Mouse (Mus musculus) neural tube, embryonic 11.5 days (tissue): Measurements from ENCODE around the gene Col4a3bp. TPM values are rescaled to one million over a fixed set of nuclear protein-coding genes. Genes with fewer than 3 reads are reported as not detected.

ENCODE experiments used
- ATAC-seq: fragments of 200-750 bp; cut with Nextera tagmentation; 2 replicates; pipeline ENCODE4 v1.8.0; 2017; ENCODE audit warnings: moderate number of reproducible peaks, mild to moderate bottlenecking, moderate TSS enrichment, moderate library complexity; ENCODE audit not compliant: insufficient read depth, low FRiP score, low TSS enrichment
- DNase-seq: peaks from one replicate; pipeline ENCODE4 v3.0.0-alpha.2; 2015; ENCODE audit warnings: low spot score
- H3K27ac ChIP-seq: fragments of 300-500 bp; sonication (generic); 2 replicates; pipeline ENCODE4 v1.5.1; 2014; ENCODE audit warnings: low read depth, mild to moderate bottlenecking, low read length
- H3K27me3 ChIP-seq: fragments of 300-500 bp; sonication (generic); 2 replicates; pipeline ENCODE4 v1.6.1; 2014; ENCODE audit warnings: mild to moderate bottlenecking, low read length, mixed read lengths; ENCODE audit not compliant: control insufficient read depth, insufficient read depth
- H3K36me3 ChIP-seq: fragments of 300-500 bp; sonication (generic); 2 replicates; pipeline ENCODE4 v1.6.1; 2014; ENCODE audit warnings: mild to moderate bottlenecking, low read length, moderate library complexity, mixed read lengths; ENCODE audit not compliant: control insufficient read depth, insufficient read depth
- H3K4me1 ChIP-seq: fragments of 300-500 bp; sonication (generic); 2 replicates; pipeline ENCODE4 v1.6.1; 2014; ENCODE audit warnings: low read length, mixed read lengths; ENCODE audit not compliant: control insufficient read depth, insufficient read depth
- H3K4me2 ChIP-seq: fragments of 300-500 bp; sonication (generic); 2 replicates; pipeline ENCODE4 v1.6.1; 2014; ENCODE audit warnings: low read depth, mild to moderate bottlenecking, moderate library complexity
- H3K4me3 ChIP-seq: fragments of 300-500 bp; sonication (generic); 2 replicates; pipeline ENCODE4 v1.5.1; 2014; ENCODE audit warnings: low read depth, low read length
- H3K9ac ChIP-seq: fragments of 300-500 bp; sonication (generic); 2 replicates; pipeline ENCODE4 v1.6.1; 2014; ENCODE audit warnings: mild to moderate bottlenecking, low read length
- H3K9me3 ChIP-seq: fragments of 300-500 bp; sonication (generic); 2 replicates; pipeline ENCODE4 v1.6.1; 2016; ENCODE audit warnings: low read length; ENCODE audit not compliant: control insufficient read depth
- WGBS: fragments of 180-500 bp; shearing (Covaris S2); extraction: QIAGEN DNeasy Blood & Tissue Kit; methylation state at CpG from one replicate; pipeline ENCODE4 v1.1.7; 2014; 5-methylcytosine and 5-hydroxymethylcytosine counted together
- polyA plus RNA-seq: library from polyadenylated mRNA; unstranded; fragments of >200 nt; fragmentation: Nextera tagmentation; extraction: Ambion mirVana; gene quantifications from 2 replicates; pipeline ENCODE4 v1.2.1, GENCODE M21; 2014

The Col4a3bp gene
- polyA plus RNA-seq, 1 experiment from 2014 or later = 5.9 TPM

DNA sequence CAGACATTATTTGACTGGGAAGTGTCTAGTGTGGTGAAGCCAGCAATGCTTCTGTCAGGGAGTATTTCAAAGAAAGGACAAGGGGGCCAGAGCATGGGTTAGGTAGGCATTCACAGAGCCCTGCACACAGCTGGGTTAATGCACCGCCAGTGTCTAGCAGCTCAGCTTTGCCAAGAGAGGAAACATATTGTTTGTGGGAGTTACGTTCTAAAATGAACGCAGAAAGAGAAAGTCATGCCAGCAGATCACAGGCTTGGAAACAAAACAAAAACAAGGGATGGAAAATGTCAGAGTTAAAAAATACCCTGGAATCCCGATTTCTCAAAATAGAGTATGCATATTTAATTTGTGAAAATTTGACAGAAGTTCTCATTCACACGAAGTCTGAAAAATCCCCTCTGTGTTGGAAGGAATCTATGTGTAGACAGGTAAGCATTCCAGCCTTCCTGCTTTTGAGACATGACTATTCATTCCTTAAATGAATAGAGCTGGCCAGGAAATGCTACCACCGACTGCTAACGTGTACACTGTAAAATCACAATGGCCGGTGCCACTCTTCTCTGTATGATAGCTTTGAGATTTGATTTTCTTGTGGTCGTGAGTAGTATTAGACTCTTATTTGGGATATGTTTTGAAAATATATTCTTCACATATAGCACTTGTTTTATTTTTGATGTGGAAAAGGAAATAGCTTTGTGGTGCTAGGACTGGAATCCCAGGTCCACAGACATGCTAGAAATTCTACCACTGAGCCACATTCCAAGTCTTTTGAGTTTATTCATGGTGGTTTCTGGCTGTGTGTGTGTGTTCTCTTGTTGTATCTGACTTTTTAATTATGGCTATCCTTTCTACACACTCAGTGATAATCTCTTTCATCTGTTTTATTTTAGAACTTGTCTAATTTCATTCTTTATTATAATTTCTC lies 138.0 kb downstream of the Col4a3bp start:
- no peak for DNase-seq
- H3K4me3 ChIP-seq = no peak overlapping the region
- H3K4me2 ChIP-seq = no peak overlapping the region
- H3K27ac ChIP-seq = no peak overlapping the region
- ATAC-seq = no peak
- H3K27me3 ChIP-seq = no peaks in the 10 kb centered on the region
- H3K36me3 ChIP-seq = no peaks in the 10 kb centered on the region
- no peak overlapping the region for H3K9ac ChIP-seq
- H3K9me3 ChIP-seq = no peaks in the 10 kb centered on the region
- 88% methylated on average over 9 of the region's 9 CpGs for WGBS
- no peaks in the 10 kb centered on the region for H3K4me1 ChIP-seq

DNA sequence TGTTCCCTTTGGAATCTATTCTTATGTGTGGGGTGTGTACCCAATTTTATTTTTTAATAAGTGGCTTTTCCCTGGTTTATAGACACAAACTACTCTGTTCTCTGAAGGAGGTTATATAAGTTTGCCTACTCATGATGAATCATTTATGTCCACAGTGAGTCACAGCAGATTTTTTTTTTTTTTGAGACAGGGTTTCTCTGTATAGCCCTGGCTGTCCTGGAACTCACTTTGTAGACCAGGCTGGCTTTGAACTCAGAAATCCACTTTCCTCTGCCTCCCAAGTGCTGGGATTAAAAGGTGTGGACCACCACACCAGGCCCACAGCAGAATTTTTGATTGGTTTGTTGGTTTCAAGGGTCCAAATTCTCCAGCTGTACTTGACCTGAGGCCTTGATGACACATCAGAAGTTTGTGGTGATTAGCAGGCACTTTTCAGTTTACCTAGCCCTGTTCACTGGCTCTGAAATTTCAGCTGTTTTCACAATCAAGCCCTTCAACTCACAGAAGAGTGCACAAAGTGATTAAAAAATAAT lies 138.7 kb downstream of the Col4a3bp start:
- H3K4me2 ChIP-seq = no peak overlapping the region
- H3K9me3 ChIP-seq = no peaks in the 10 kb centered on the region
- DNase-seq (no peak), ATAC-seq (no peak)
- H3K27me3 ChIP-seq = no peaks in the 10 kb centered on the region
- no peak overlapping the region; the same call in 1 of the 2 replicates for H3K9ac ChIP-seq
- no peak overlapping the region for H3K27ac ChIP-seq
- H3K36me3 ChIP-seq = no peaks in the 10 kb centered on the region
- H3K4me3 ChIP-seq = no peak overlapping the region
- H3K4me1 ChIP-seq = no peaks in the 10 kb centered on the region

DNA sequence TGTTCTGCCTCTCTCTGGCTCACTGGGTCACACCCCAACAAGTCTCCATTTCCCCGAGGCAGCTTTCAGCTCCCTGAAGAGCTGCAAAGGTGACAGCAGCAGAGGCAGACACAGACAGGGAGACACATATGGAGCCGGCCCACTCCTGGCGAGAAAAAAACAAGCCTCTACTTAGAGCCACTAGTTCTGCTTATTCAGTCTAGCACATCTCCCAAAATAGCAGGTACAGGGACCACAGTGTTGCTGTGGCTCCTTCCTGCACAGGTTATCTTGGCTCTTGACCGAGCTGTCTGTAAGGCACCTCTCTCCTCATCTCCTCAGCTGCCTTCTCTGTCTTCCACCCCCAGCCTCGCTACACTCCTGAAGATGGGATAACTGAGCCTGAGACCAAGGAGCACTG lies 142.4 kb downstream of the Col4a3bp start:
- H3K9ac ChIP-seq = no peak overlapping the region
- no peak overlapping the region for H3K4me3 ChIP-seq
- WGBS = 88% methylated on average over 5 of the region's 5 CpGs
- H3K4me1 ChIP-seq = no peaks in the 10 kb centered on the region
- no peak overlapping the region for H3K4me2 ChIP-seq
- no peaks in the 10 kb centered on the region for H3K9me3 ChIP-seq
- H3K27ac ChIP-seq = no peak overlapping the region
- H3K27me3 ChIP-seq = no peaks in the 10 kb centered on the region
- no peaks in the 10 kb centered on the region for H3K36me3 ChIP-seq
- DNase-seq (no peak), ATAC-seq (no peak)

DNA sequence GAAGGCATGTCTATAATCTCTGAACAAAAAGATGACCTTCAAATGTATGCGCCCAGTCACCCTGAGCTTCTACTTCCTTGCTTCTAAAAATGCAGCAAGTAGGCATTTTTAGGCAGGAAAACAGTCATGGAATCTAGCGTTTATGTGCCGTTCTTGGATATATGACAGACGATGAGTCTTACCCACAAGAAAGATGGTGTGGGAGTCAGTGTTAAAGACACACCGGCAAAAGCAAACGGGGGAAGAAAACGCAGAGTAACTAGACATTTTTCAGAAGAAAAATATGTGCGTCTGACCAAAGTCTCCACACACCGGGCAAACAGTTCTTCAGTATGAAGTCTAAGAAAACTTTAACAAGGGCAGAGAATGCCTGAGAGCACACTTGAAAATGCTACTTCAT lies 144.8 kb downstream of the Col4a3bp start:
- Histone ChIP-seq H3K4me3 (no peak overlapping the region), H3K27me3 (no peaks in the 10 kb centered on the region), H3K9ac (no peak overlapping the region), H3K36me3 (no peaks in the 10 kb centered on the region), H3K27ac (no peak overlapping the region), H3K4me1 (no peaks in the 10 kb centered on the region), H3K4me2 (no peak overlapping the region), H3K9me3 (no peaks in the 10 kb centered on the region)
- WGBS = 93% methylated on average over 9 of the region's 9 CpGs
- DNase-seq (no peak), ATAC-seq (no peak)

Other genes with a start within 250 kb of the Col4a3bp start
- 27.2 and 30.2 TPM in 2 replicates for gene Poc5, start 154.3 kb upstream of the Col4a3bp start, polyA plus RNA-seq
- not detected in 2 replicates for gene Ankdd1b, start 71.4 kb upstream of the Col4a3bp start, polyA plus RNA-seq
- not detected in 2 replicates for gene Gm17622, start 51.9 kb upstream of the Col4a3bp start, polyA plus RNA-seq
- 6.0 and 6.7 TPM in 2 replicates for gene Polk, start within 50 bp of the Col4a3bp start, polyA plus RNA-seq
- gene Hmgcr, start 128.3 kb downstream of the Col4a3bp start, polyA plus RNA-seq = 194 and 220 TPM in 2 replicates
- gene Ankrd31, start 205.7 kb downstream of the Col4a3bp start, polyA plus RNA-seq = not detected in 2 replicates